Mouse (Mus musculus) inflammation-experienced regulatory T-cells, adult 6 months (primary cell): ENCODE results near the gene Mitf. TPM values are rescaled to one million over a fixed set of nuclear protein-coding genes. Genes with fewer than 3 reads are reported as not detected.

Source experiments
- ATAC-seq: one replicate; pipeline ENCODE4 v1.8.0; 2017
- polyA plus RNA-seq, 3 experiments: library from polyadenylated mRNA; unstranded; fragments of 100-300 nt; shearing (Covaris generic); gene quantifications; one replicate each; pipeline ENCODE4 v1.2.1; 2017

Mitf gene
- polyA plus RNA-seq, 3 experiments from 2014 or later: 0.11 to 0.56 (median 0.36) TPM

- no peak for ATAC-seq
Measured at GRCm38 (mm10) chr6:97950882-97951245, 144.0 kb downstream of the Mitf start.

DNA sequence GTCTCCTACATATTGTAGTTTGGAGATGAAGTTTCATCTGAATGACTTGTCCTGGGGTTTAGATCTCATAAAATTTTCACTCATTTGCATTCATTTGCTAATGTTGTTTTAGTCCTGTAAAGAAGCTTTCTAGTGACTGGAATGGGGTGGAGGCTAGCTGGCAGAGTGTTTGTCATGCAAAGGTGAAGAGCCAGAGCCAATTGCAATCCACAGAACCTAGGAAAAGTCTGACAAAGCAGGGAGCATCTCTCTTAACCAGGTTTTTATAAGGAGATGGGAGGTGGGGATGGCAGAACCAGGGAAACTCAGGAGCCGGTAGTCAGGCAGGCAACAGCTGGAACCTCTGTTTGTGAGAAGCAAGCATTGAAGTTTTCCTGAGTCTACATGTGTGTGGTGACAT lies 144.9 kb downstream of the Mitf start:
- no peak for ATAC-seq

- no peak for ATAC-seq
Measured at GRCm38 (mm10) chr6:97952845-97953244, 146.0 kb downstream of the Mitf start.

DNA sequence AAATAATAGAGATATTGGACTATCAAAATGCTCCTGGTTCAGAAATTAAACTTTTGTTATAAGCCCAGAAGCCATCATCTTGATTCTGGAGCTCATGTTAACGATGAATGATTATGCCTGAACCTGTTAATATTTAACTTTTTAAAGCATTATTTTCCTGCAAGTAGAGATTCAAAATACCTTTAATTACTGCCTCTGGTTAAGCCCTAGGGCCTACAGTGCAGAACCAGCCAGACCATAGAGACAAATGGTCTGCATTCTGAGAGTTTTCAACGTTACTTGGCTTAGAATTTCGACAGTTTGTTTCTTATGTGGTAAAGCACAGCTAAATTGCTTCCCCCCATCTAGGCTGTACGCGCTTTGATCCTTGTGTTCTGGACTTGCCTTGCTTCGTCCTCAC lies 149.3 kb downstream of the Mitf start:
- no peak for ATAC-seq

DNA sequence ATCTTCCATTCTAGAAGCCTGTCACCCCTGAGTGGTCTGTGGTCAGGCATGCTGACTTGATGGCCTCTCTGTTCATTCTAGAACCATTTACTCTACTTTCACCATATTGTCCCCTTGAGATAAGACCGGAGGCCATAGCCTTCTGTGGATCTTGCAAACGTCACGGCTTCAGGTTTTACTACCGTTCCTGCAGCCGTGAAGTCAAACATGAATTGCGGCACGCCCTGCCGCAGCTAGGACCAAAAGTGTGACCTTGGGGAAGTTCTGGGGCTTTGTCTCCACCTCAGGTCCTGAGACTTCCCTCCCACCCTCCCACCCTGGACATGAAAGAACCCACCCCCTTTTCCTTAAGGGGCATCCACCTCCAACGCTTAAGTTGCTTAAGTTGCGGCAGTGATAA lies 149.8 kb downstream of the Mitf start:
- no peak for ATAC-seq

- ATAC-seq: no peak
Measured at GRCm38 (mm10) chr6:97958276-97958675, 151.4 kb downstream of the Mitf start.

DNA sequence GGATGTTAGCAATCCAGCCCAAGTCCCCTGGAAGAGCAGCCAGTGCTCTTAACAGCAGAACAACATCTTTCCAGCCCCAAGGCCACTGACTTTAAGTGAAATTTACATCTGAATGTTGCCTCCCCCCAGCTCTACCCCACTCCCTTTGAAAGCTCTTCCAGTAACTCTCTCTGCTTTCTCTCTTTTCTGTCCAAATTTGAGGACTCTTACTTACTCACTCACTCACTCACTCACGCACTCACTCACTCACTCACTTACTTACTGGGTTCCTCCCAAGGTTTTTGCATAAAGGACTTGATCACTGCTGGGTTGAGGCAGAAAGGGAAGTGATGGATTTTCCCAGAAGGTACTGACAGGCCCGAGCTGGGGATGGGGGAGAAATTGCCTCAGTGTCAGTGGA lies 154.9 kb downstream of the Mitf start:
- ATAC-seq: no peak

DNA sequence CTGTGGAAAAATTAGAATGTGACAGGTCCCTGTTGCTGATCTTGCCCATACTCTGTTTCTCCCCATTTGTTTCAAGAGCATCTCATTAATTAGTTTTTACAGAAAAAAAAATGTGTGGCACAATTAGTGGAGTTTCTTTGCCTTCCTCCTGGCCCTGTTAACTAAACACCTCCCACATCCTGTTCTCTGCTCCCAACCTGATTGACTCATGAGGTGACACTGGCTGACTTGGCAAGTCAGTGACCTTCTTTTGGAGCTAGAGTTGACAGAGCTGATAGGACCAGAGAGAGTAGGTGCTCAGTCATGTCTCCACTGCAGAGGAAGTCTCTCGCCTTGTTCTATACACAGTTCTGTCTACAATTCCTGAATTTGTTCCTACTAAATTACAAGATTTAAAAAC lies 155.5 kb downstream of the Mitf start:
- ATAC-seq: no peak

- no peak for ATAC-seq
Measured at GRCm38 (mm10) chr6:97964750-97965149, 157.9 kb downstream of the Mitf start.

- ATAC-seq: no peak
Measured at GRCm38 (mm10) chr6:97981668-97982067, 174.8 kb downstream of the Mitf start.

DNA sequence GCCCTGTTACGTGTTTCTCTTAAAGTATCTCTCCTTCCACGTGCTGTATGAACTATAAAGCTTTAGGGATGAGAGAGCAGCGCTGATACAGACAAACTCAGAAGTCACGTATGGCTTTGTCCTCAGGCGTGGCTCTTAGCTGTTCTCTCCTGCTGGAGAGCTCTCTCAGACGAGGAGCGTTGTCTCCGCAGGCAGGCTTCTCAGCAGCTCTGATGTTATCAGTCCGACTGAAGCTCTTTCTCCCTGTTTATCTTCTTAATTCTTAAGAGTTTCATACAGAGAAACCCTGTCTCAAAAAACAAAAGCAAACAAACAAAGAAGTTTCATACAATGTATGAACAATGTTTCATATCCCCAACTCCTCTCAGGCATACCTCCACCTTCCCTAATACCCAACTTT lies 178.8 kb downstream of the Mitf start:
- ATAC-seq: no peak

- no peak for ATAC-seq
Measured at GRCm38 (mm10) chr6:97986417-97986816, 179.6 kb downstream of the Mitf start.

GRCm38 (mm10) chr6:97993507-97993906 lies 186.7 kb downstream of the Mitf start:
- no peak for ATAC-seq

- no peak for ATAC-seq
Measured at GRCm38 (mm10) chr6:97995606-97996307, 188.9 kb downstream of the Mitf start.

DNA sequence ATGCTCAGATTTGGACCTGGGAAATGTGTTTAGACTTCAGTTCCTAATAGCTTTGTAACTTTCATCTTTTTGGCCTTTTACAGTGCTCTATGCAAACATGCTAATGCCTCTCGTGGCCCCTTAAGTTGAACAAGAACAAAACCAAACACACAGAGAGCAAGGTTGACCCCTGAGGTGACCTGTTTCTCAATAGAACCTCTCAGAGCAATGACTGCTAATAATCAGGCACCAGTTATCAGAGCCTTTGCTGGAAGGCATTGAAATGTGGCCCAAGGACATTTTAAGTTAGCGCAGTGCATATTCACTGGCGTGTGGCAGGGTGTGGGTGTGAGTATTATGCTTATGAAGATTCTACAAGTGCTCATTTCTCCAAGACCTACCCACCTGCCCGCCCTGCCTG lies 194.7 kb downstream of the Mitf start:
- no peak for ATAC-seq

- peak; percentile 64 for ATAC-seq
Measured at GRCm38 (mm10) chr6:98003114-98003513, 196.3 kb downstream of the Mitf start.

DNA sequence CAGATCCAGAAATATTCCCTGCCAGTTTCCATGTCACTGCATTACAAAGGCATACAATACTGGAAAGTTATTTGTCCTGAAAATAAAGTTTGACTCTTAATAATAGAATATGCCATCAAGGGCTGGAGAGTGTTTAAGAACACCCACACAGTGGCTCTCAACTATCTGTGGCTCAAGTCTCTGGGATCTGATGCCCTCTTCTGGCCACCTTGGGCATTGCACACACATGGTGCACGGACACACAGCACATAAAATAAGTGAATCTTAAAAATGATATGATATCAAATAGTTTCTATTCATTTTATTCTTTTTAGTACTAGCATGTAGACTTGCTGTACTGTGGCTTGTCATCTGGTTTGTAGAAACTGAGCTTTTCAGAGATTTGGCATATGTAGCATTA lies 198.7 kb downstream of the Mitf start:
- no peak for ATAC-seq

DNA sequence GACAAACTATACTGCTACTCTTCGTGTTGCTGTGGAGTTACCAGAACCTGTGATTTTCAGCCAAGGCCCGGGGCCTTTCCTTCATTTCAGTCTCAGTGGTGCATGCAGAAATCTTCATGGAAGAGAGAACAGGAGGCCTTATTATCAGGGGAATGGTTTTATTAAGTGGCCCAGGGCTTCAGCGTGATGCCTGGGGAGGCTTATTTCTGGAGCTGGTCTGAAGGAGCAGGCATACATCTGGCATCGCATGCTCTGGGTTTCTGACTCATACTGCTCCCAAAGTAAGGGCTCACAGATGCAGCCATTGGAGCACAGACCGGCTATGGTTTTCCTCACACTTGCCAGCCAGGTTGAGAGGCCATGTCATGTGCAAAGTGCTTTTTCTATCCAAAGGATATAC lies 208.2 kb downstream of the Mitf start:
- no peak for ATAC-seq

DNA sequence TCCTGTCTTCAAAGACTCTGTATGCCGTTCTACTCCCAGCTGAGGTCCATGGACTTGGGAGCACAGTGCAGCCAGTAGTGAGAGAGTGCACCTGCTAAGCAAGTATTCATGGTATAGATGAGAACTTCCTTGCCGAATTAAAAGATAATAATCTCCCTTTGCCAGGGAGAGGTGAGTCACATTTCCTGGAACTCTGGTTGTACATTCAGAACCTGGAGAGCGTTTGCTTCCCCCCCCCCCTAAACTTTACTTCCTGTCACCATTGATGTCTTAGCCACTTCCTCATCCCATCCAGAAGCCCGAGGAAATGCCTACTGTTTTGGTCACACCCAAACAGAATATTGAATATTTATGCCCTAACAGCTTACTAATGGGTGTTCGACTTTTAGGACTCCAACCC lies 209.0 kb downstream of the Mitf start:
- ATAC-seq: peak; percentile 65

GRCm38 (mm10) chr6:98023876-98024275 lies 217.0 kb downstream of the Mitf start:
- peak; percentile 67 for ATAC-seq

- ATAC-seq: no peak
Measured at GRCm38 (mm10) chr6:98038513-98038912, 231.7 kb downstream of the Mitf start.

- no peak for ATAC-seq
Measured at GRCm38 (mm10) chr6:98041795-98042194, 234.9 kb downstream of the Mitf start.

GRCm38 (mm10) chr6:98046295-98047108 lies 239.7 kb downstream of the Mitf start:
- no peak for ATAC-seq

- ATAC-seq: no peak
Measured at GRCm38 (mm10) chr6:98047741-98048140, 240.9 kb downstream of the Mitf start.
